Mouse (Mus musculus) erythroblast, embryonic 14.5 days (primary cell): ENCODE measurements around the gene 2310022B05Rik. TPM values are rescaled to one million over a fixed set of nuclear protein-coding genes. Genes with fewer than 3 reads are reported as not detected.

Source experiments
- H3K27me3 ChIP-seq: 2 replicates; pipeline ENCODE4 v1.6.1; 2012; ENCODE audit warnings: inconsistent platforms; ENCODE audit not compliant: control insufficient read depth
- H3K36me3 ChIP-seq: 2 replicates; pipeline ENCODE4 v1.6.1; 2012; ENCODE audit warnings: mild to moderate bottlenecking, inconsistent platforms; ENCODE audit not compliant: control insufficient read depth
- H3K4me1 ChIP-seq: 2 replicates; pipeline ENCODE4 v1.6.1; 2012; ENCODE audit warnings: inconsistent platforms; ENCODE audit not compliant: control insufficient read depth
- H3K4me3 ChIP-seq: replicated peaks from 2 replicates; pipeline ENCODE3; 2012; ENCODE audit warnings: moderate library complexity, mild to moderate bottlenecking, inconsistent platforms
- H3K9me3 ChIP-seq: 2 replicates; pipeline ENCODE4 v1.6.1; 2012; ENCODE audit warnings: low read length, inconsistent platforms, mixed read lengths; ENCODE audit not compliant: control insufficient read depth
- GATA1 ChIP-seq: IDR thresholded peaks from 2 replicates; pipeline ENCODE4 v1.6.1; 2012; ENCODE audit warnings: low read length, inconsistent platforms, mixed read lengths
- TAL1 ChIP-seq: IDR thresholded peaks from 3 replicates; pipeline ENCODE4 v1.6.1; 2012; ENCODE audit warnings: low read length, inconsistent platforms, mixed read lengths
- polyA plus RNA-seq: library from polyadenylated mRNA; stranded (reverse); fragments of >175 nt; gene quantifications from 2 replicates; pipeline ENCODE4 v1.2.3, GENCODE M21; 2012

2310022B05Rik gene
- polyA plus RNA-seq, 1 experiment, result 3.5 TPM

DNA sequence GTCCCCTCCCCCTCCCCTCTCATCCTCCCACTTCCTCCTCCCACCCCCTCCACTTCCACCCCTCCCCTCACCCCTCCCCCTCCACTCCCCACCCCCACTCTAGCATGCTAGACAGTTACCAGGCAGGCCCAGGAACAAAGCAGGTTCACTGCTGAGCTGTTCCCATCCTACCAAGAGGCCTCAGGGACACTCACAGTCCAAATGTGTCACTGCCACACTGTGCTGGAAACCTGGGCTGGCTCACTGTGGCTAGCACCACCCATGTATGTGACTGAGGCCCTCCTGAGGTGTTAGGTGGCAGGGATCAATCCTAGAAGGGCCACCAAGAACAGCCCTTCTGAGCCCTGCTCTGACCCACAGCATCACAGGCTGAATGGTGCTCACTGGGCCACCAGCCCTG, 14.9 kb downstream of the 2310022B05Rik start:
- no peaks in the 10 kb centered on the region for H3K9me3 ChIP-seq
- TF ChIP-seq TAL1 (no peak), GATA1 (no peak)
- H3K4me1 ChIP-seq, result peaks cover 13% of the 10 kb centered on the region
- no peak overlapping the region for H3K4me3 ChIP-seq
- H3K36me3 ChIP-seq, result peaks cover 77% of the 10 kb centered on the region
- H3K27me3 ChIP-seq, result no peaks in the 10 kb centered on the region

DNA sequence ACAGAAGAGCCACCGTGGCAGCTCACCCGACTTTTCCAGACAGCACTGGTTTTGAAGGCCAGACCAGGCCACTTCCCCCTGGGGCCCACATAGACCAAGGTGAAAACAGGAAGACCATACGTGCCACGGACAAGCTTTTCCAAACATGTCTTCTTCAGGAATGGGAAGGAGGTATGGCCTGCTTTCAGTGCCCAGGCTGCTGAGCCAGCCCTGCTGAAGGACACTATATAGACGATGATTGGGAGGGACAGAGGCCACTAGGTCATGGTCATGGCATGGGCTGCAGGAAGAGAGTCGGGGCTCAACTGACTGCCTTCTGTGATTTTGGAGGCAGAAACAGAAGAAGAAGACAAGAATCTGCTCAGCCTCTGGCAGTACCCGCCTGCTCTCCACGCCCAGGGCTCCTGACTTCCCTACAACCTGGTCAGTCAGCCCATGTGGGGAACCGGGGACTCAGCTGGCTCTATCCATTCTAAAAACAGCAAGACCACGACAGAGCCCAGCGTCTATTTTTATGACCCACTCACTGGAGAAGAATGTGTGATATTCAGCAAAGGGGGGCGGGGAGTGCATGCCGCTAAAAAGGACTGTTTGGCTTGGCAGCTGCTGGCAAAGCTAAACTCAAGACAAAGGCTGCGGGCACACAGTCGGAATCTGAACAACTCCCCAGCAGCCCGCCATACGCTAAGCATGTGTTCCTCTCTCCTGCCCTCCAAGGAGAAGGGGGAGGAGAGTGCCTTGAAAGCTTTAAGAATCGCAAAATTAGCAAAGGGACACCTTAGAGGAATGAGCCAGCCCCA, 19.4 kb downstream of the 2310022B05Rik start:
- Histone ChIP-seq H3K4me3 (no peak overlapping the region), H3K4me1 (peaks cover 9% of the 10 kb centered on the region), H3K9me3 (0 out of 2 replicates have a peak, but pooled peaks cover 7% of the 10 kb centered on the region), H3K27me3 (no peaks in the 10 kb centered on the region), H3K36me3 (peaks cover 72% of the 10 kb centered on the region)
- TF ChIP-seq TAL1 (no peak), GATA1 (no peak)

DNA sequence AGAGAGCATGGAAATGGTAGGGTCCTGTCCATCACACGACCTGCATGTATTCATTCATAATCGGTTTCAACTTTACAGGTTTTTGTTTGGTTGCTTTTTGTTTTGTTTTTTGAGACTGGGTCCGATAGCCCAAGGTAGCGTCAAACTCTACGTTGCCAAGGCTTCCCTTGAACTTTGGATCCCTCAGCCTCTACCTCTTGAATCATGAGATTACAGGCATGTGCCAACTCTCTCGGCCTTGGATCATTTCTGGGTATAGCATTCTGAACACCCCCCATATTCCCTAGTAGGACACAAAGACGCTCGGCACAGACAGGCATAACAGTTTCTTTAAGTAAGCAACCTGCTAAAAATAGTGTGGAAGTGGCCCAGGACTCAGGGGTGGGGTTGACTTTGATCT, 21.6 kb downstream of the 2310022B05Rik start:
- TF ChIP-seq TAL1, result no peak
- TF ChIP-seq GATA1, result no peak
- Histone ChIP-seq H3K36me3 (peaks cover 83% of the 10 kb centered on the region), H3K9me3 (0 out of 2 replicates have a peak, but pooled peaks cover 7% of the 10 kb centered on the region), H3K27me3 (no peaks in the 10 kb centered on the region), H3K4me1 (peaks cover 5% of the 10 kb centered on the region), H3K4me3 (no peak overlapping the region)

DNA sequence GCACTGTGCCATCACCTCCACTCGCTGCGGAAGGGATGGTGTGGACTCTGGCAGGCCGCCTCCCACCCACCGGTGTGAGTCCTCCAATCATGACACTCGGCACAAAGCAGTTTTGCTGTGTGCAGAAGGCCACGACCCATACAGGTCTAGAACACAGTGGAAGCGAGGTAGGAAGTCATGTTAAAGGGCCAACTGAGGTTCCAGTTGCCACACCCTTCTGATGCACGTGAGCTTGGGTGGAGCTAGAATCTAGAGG, 28.0 kb downstream of the 2310022B05Rik start:
- Histone ChIP-seq H3K4me3 (no peak overlapping the region), H3K36me3 (peaks cover 49% of the 10 kb centered on the region), H3K4me1 (peaks cover 3% of the 10 kb centered on the region; the same call in 1 of the 2 replicates), H3K9me3 (no peaks in the 10 kb centered on the region), H3K27me3 (no peaks in the 10 kb centered on the region)
- TF ChIP-seq TAL1 (no peak), GATA1 (no peak)

DNA sequence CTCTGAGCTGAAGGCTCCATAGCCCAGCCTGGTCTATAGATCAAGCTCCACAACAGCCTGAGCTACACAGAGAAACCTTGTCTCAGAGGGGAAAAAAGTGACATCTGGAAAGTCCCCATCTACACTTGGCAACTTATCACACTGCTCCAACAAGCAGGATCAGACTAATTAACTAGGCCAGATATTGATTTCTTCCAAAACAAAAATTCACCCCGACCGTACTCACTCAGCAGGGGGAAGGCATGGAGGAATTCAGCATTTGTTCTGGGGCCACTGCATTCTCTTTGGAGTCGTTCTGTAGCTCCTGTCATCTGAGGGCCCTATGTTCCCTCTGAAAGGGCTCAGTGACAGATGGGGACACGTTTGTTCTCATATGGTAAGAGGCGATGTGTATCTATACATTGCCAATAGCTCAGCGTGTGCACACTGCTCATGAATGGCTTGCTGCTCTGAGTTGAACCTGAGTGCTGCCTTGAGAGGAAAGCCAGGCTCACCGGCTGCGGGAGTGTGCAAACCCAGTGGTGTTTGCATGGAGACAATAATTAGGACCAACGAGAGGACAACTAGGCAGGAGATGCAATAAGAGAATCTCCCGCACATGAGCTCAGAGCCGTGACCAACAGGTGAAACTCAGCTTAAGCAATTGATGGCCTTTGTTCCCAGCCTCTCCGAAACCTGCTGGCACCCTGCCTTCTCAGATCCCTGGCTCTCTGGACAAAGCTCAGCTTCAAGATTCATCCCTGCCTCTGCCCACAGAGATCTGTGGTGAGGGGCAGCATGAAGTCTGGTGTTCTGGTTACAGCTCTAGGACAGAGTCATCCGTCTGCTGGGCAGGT, 28.5 kb downstream of the 2310022B05Rik start:
- TF ChIP-seq GATA1, result no peak
- TF ChIP-seq TAL1, result no peak
- H3K9me3 ChIP-seq, result no peaks in the 10 kb centered on the region
- H3K36me3 ChIP-seq, result peaks cover 44% of the 10 kb centered on the region
- H3K4me1 ChIP-seq, result peaks cover 3% of the 10 kb centered on the region; the same call in 1 of the 2 replicates
- H3K4me3 ChIP-seq, result no peak overlapping the region
- H3K27me3 ChIP-seq, result no peaks in the 10 kb centered on the region

DNA sequence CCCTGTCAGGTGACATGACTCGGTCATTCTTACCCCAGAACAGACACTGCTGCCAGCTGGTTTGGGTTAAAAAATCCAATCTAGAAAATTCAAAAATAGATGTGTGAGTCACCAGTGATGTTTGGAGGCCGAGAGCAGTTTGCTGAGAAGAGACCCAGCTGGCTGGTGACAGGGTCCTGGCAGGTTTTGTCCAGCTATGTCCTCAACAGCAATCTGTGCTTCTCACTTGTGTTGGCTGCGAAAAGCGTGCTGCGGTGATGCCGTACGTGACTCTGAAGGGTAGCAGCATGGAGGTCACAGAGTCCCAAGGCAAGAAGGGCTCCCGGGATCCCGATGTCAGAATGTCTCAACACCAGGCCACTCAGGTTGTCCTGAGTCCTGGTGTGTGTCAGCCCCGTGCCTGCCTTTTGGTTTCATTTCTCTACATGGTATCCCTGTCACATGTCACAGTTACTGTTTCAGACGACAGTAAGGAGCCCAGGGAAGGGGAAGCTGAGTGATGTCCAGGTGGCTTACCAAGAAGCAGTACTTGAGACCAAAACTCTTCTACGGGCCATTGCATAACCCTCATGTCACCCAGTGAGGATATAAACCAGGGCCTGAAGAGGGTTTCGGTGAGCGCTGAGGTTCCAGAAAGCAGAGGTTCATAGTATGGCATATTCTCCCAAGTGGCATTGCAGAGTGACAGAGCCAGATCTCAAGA, 30.0 kb downstream of the 2310022B05Rik start:
- no peaks in the 10 kb centered on the region for H3K27me3 ChIP-seq

DNA sequence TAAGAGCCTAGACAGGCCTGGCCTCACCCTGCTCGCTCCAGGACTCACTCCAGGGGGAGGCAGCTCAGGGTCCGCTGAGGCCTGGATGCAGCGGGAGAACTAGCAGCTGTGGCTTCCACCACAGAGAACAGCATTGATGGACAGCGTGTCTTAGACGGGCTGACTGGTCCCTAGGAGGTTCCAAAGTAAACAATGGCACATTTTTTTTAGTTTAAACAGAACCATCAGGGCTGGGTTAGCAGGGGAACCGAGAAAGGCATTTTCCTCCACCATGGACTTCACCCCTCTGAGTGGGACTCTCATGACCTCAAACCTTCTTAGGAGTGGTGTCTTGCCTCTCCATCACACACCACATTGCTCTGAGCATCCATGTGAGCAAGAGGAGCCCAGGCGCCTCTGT, 31.2 kb downstream of the 2310022B05Rik start:
- H3K27me3 ChIP-seq, result no peaks in the 10 kb centered on the region
- no peak overlapping the region for H3K4me3 ChIP-seq
- H3K9me3 ChIP-seq, result no peaks in the 10 kb centered on the region
- TF ChIP-seq GATA1, result no peak
- TF ChIP-seq TAL1, result no peak
- H3K4me1 ChIP-seq, result peaks cover 3% of the 10 kb centered on the region; the same call in 1 of the 2 replicates
- H3K36me3 ChIP-seq, result peaks cover 19% of the 10 kb centered on the region

More for the DNA sequence above, 30.0 kb downstream of the 2310022B05Rik start:
- Histone ChIP-seq H3K36me3 (peaks cover 31% of the 10 kb centered on the region), H3K4me1 (peaks cover 3% of the 10 kb centered on the region; the same call in 1 of the 2 replicates), H3K9me3 (no peaks in the 10 kb centered on the region), H3K4me3 (no peak overlapping the region)
- TF ChIP-seq GATA1 (no peak), TAL1 (no peak)

DNA sequence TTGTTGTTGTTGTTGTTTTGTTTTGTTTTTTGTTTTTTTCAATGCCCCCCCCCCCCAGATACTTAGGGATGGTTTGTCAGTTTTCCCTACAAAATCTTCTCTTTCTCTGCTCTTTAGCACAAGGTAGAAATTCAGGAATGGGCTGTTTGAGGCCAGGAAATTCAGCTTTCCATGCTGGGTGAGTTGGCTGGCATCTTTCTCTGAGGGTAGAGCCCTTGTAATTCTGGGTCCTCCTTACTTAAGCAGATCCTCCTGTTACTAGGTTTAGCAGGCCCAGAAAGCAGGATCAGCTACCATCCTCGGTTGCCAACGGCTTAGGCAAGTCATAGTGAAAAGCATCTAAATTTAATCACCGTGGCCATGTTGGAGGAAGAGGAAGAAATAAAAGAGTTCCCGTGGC, 32.3 kb downstream of the 2310022B05Rik start:
- Histone ChIP-seq H3K4me1 (peaks cover 3% of the 10 kb centered on the region; the same call in 1 of the 2 replicates), H3K9me3 (no peaks in the 10 kb centered on the region), H3K27me3 (no peaks in the 10 kb centered on the region), H3K36me3 (peaks cover 9% of the 10 kb centered on the region), H3K4me3 (no peak overlapping the region)
- no peak for TF ChIP-seq TAL1
- TF ChIP-seq GATA1, result no peak
